Mouse (Mus musculus) common myeloid progenitor, adult 5-6 weeks (primary cell): ENCODE measurements at regions not wholly inside any gene's neighbourhood (a gene's known extent, or its start where the extent isn't known, plus 50 kb on each side); places are given as distances from the start of the nearest gene placed in this dataset.

Source experiments
- ATAC-seq: replicated peaks from 2 replicates; pipeline ENCODE4 v1.8.0; 2016; ENCODE audit warnings: low read depth, mild to moderate bottlenecking, moderate TSS enrichment, inconsistent platforms; ENCODE audit not compliant: poor library complexity, severe bottlenecking

GRCm38 (mm10) chr5:50624206-50624605 lies 565.4 kb upstream of the Adgra3 start:
- ATAC-seq = no peak
